Mouse (Mus musculus): ENCODE measurements around the gene Slc25a34. TPM values are rescaled to one million over a fixed set of nuclear protein-coding genes. Genes with fewer than 3 reads are reported as not detected.
A peak's percentile ranks its signal among the peaks of the same experiment; 100 is the strongest.

Slc25a34 gene
- total and polyA plus RNA-seq, 2 experiments from 2014 or later: 2.1 to 10.6 TPM

DNA sequence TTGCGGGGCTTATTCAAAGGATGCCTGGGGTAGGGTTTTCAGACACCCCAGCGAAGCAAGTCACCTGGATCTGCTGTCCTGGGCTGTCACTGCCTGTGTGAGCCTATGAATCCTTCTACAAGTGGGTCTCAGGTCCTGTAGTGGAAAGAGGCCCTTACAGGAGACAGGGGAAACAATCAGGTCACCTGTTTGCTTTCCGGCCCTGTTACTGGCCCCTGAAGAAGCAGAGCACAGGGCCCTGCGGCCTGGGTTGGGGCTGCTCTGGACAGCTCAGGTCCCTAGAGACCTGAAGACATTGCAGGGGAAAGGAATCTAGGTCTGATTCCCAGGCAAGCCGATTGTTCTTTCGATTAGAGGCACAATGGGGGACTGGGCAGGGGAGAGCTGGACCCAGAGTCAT, 23.3 kb downstream of the Slc25a34 start:
- no peaks in the 10 kb centered on the region for H3K36me3 ChIP-seq (ENCODE audit: insufficient read depth, low read length)
- H3K9me3 ChIP-seq (ENCODE audit: low read length): no peaks in the 10 kb centered on the region
- H3K4me1 ChIP-seq (ENCODE audit: insufficient read depth, low read length): peaks cover 13% of the 10 kb centered on the region; the same call in 1 of the 2 replicates
- no peak for DNase-seq (ENCODE audit: low spot score)
- peak overlapping the region; percentile 97 for H3K4me2 ChIP-seq (ENCODE audit: low read depth, low read length, poor library complexity, severe bottlenecking)
- H3K4me3 ChIP-seq (ENCODE audit: low read depth, low read length): peak overlapping the region; percentile 61; the same call in 1 of the 2 replicates
- H3K27me3 ChIP-seq (ENCODE audit: insufficient read depth, low read length): no peaks in the 10 kb centered on the region
- no peak overlapping the region for H3K27ac ChIP-seq (ENCODE audit: low read depth, low read length)
- no peak overlapping the region for H3K9ac ChIP-seq (replicated peaks; ENCODE audit: low read length, poor library complexity, severe bottlenecking)
- ATAC-seq (ENCODE audit: low FRiP score): peak; percentile 44
- WGBS: 25% methylated on average over 6 of the region's 6 CpGs
- TF ChIP-seq CTCF (IDR thresholded peaks at IDR 0.05): no peak

DNA sequence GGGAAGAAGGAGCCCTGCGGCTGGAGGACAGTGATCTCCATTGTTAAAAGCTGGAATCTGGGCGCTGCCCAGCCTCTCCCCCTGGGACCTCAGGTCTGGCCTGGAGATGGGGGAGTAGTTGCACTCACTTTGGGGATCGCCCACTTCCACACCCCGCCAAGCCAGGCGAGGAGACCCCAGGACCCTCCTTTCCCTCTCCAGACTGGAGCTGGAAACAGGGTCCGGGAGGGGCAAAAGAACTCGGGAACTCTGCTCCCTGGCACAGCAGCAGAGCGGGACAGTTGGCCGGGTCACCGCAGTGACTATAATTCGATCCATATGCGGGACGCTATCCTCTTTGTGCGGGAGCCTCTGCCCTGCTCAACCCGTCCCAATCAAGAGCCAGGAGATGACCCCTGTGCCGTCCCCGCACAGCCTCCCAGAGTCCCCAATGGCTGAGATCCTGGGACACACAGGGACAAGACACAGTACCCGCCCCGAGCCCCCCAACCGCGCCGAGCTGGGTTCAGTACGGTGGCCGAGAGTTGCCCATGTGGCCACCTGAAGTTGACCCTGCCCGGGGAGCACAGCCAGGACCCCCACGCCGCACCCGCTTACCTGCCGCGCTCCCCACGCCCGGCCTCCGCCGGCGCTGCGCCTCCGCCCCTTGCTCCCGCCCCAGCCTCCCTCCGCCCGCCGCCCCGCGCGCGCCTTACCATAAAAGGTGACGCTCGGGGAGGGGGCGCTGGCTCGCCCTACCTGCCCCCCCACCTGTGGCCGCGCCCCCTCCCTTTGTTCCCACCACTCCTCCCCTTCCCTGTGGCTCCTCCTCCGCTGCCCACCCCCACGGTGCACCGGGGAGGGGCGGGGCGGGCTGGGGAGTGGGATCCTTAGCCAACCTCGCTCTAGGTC, 24.1 kb downstream of the Slc25a34 start:
- 0% methylated on average over 35 of the region's 57 CpGs for WGBS
- peak; percentile 59 for ATAC-seq (ENCODE audit: low FRiP score)

DNA sequence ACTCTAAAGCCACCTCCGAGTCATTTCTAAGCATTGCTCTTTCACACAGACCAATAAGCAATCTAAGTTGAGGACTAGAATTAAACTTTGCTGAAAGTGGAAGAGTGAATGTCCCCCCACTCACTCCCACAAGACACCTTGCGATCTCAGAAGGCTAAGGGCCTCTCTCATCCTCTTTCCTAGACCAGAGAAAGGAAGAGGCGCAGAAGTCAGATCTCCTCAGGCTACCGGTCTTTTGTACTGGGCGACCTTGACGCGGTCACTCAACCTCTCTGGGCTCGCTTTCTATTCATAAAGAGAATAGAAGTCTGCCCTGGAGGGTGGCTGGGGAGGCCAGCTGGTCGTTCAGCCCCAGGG, 24.7 kb downstream of the Slc25a34 start:
- TF ChIP-seq CTCF (IDR thresholded peaks at IDR 0.05): no peak
- Histone ChIP-seq H3K27me3 (ENCODE audit: insufficient read depth, low read length) (no peaks in the 10 kb centered on the region), H3K36me3 (ENCODE audit: insufficient read depth, low read length) (no peaks in the 10 kb centered on the region), H3K4me3 (ENCODE audit: low read depth, low read length) (peak overlapping the region; percentile 61), H3K4me2 (ENCODE audit: low read depth, low read length, poor library complexity, severe bottlenecking) (peak overlapping the region; percentile 97), H3K9me3 (ENCODE audit: low read length) (no peaks in the 10 kb centered on the region), H3K27ac (ENCODE audit: low read depth, low read length) (no peak overlapping the region), H3K4me1 (ENCODE audit: insufficient read depth, low read length) (peaks cover 13% of the 10 kb centered on the region; the same call in 1 of the 2 replicates), H3K9ac (replicated peaks; ENCODE audit: low read length, poor library complexity, severe bottlenecking) (peak overlapping the region; percentile 70)
- ATAC-seq (ENCODE audit: low FRiP score) (no peak), DNase-seq (ENCODE audit: low spot score) (no peak)
- WGBS: 4% methylated on average over 9 of the region's 9 CpGs

More for the DNA sequence above, 24.1 kb downstream of the Slc25a34 start:
- Histone ChIP-seq H3K9me3 (ENCODE audit: low read length) (no peaks in the 10 kb centered on the region), H3K4me3 (ENCODE audit: low read depth, low read length) (peak overlapping the region; percentile 61), H3K4me1 (ENCODE audit: insufficient read depth, low read length) (peaks cover 13% of the 10 kb centered on the region; the same call in 1 of the 2 replicates), H3K36me3 (ENCODE audit: insufficient read depth, low read length) (no peaks in the 10 kb centered on the region), H3K4me2 (ENCODE audit: low read depth, low read length, poor library complexity, severe bottlenecking) (peak overlapping the region; percentile 97), H3K27ac (ENCODE audit: low read depth, low read length) (no peak overlapping the region), H3K9ac (replicated peaks; ENCODE audit: low read length, poor library complexity, severe bottlenecking) (peak overlapping the region; percentile 70), H3K27me3 (ENCODE audit: insufficient read depth, low read length) (no peaks in the 10 kb centered on the region)
- no peak for DNase-seq (ENCODE audit: low spot score)
- TF ChIP-seq CTCF (IDR thresholded peaks at IDR 0.05): no peak

DNA sequence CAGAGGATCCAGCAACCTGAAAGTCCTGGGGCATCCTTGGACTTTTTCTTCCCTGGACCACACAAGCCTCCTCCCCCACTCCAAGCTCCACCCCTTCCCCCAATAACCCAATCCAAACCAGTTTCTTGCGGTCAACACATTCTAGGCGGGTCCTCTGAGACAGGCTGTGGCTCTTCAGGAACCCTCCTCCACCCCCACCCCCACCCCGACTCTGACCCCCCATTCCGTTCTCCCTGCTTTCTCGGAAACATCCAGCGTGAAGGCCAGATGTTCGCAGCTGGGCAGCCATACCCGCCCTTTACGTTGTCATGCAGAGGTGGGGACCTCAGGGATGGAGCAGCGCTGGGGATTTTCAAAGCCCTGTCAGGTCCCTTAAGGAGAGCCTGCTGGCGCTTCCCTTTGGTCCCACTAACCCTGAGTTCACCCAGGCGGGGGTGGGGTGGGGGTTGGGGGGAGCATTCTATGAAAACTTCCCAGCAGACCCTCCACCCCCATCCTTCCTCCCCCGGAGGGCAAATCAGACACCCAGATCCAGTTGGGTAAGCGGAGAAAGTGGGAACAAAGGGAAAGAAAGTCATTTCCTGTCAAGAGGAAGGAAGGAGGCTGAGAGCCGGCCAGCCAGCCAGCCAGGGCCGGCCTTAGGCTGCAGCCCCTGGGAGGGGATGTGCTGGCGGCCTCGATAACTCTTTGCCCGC, 25.3 kb downstream of the Slc25a34 start:
- Histone ChIP-seq H3K4me3 (ENCODE audit: low read depth, low read length) (peak overlapping the region; percentile 61), H3K4me1 (ENCODE audit: insufficient read depth, low read length) (peaks cover 13% of the 10 kb centered on the region; the same call in 1 of the 2 replicates), H3K27ac (ENCODE audit: low read depth, low read length) (no peak overlapping the region), H3K9me3 (ENCODE audit: low read length) (no peaks in the 10 kb centered on the region), H3K9ac (replicated peaks; ENCODE audit: low read length, poor library complexity, severe bottlenecking) (peak overlapping the region; percentile 70; the same call in 1 of the 2 replicates), H3K36me3 (ENCODE audit: insufficient read depth, low read length) (no peaks in the 10 kb centered on the region), H3K4me2 (ENCODE audit: low read depth, low read length, poor library complexity, severe bottlenecking) (peak overlapping the region; percentile 97), H3K27me3 (ENCODE audit: insufficient read depth, low read length) (no peaks in the 10 kb centered on the region)
- TF ChIP-seq CTCF (IDR thresholded peaks at IDR 0.05): no peak
- DNase-seq (ENCODE audit: low spot score): no peak
- 2% methylated on average over 19 of the region's 19 CpGs for WGBS
- no peak for ATAC-seq (ENCODE audit: low FRiP score)

DNA sequence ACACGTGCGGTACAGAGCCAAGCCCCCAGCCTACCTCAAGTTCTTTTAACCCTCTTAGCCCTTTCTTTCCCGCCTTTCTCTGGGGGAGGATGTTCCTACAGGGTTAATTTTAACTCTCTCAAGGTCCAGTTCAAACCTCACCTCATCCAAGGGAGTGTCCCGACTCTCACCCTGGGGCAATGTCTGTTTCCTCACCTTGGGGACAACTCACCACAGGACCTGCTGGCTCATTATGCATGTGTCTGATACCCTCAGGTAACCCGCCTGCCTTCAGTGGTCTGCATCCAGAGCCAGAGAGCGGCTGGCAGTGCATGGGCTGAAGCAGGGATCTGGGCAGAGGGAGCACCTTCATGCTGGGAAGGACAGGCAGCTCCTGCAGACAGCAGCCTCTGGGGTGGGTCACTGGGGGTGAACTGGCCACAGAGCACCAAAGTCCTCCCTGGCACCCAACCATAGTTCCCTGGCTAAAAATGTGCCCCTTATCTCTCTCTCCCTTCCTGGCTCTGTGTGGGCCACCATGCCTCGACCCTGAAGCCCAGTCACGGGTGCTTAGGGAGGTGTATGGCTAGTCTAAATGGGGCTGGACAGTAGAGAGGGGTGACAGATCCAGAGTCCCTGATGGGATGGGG, 26.8 kb downstream of the Slc25a34 start:
- 87% methylated on average over 8 of the region's 8 CpGs for WGBS
- Histone ChIP-seq H3K4me3 (ENCODE audit: low read depth, low read length) (no peak overlapping the region), H3K9me3 (ENCODE audit: low read length) (no peaks in the 10 kb centered on the region), H3K9ac (replicated peaks; ENCODE audit: low read length, poor library complexity, severe bottlenecking) (no peak overlapping the region), H3K4me2 (ENCODE audit: low read depth, low read length, poor library complexity, severe bottlenecking) (no peak overlapping the region), H3K27me3 (ENCODE audit: insufficient read depth, low read length) (no peaks in the 10 kb centered on the region), H3K36me3 (ENCODE audit: insufficient read depth, low read length) (no peaks in the 10 kb centered on the region), H3K4me1 (ENCODE audit: insufficient read depth, low read length) (peaks cover 13% of the 10 kb centered on the region; the same call in 1 of the 2 replicates), H3K27ac (ENCODE audit: low read depth, low read length) (no peak overlapping the region)
- ATAC-seq (ENCODE audit: low FRiP score) (no peak), DNase-seq (ENCODE audit: low spot score) (no peak)
- TF ChIP-seq CTCF (IDR thresholded peaks at IDR 0.05): no peak
